Mouse (Mus musculus) heart, postnatal 25 days (tissue): ENCODE measurements around the gene Lgals7. TPM values are rescaled to one million over a fixed set of nuclear protein-coding genes. Genes with fewer than 3 reads are reported as not detected.
A peak's percentile ranks its signal among the peaks of the same experiment; 100 is the strongest.

Experiments
- DNase-seq: peaks from one replicate; pipeline ENCODE4 v3.0.0; 2022; ENCODE audit warnings: low spot score
- intact Hi-C: fragments of 180-260 bp; cut with DNase I; formaldehyde crosslinking; loops from one replicate; pipeline ENCODE4 v1.15.1; 2025
- total RNA-seq, 2 experiments: library from RNA; stranded (reverse); gene quantifications; 2 replicates each; pipeline ENCODE4 v1.2.3; 2021

Lgals7 gene
- total RNA-seq, 2 experiments from 2014 or later = 1.8 to 1.9 TPM

GRCm38 (mm10) chr7:28902180-28902579 lies 38.5 kb downstream of the Lgals7 start:
- no peak for DNase-seq
- intact Hi-C loops = no loop called here

GRCm38 (mm10) chr7:28902809-28903208 lies 39.2 kb downstream of the Lgals7 start:
- DNase-seq = no peak
- intact Hi-C loops = no loop called here

GRCm38 (mm10) chr7:28903778-28904177 lies 40.1 kb downstream of the Lgals7 start:
- intact Hi-C loops = no loop called here
- DNase-seq = no peak

- DNase-seq = no peak
- intact Hi-C loops = loop anchor here (2.0 kb wide), 1 partner anchor 26 kb away; no protein-coding TSS in a partner anchor
Measured at GRCm38 (mm10) chr7:28907195-28907594, 43.5 kb downstream of the Lgals7 start.

GRCm38 (mm10) chr7:28911632-28912031 lies 48.0 kb downstream of the Lgals7 start:
- intact Hi-C loops = no loop called here
- DNase-seq = peak; percentile 81

GRCm38 (mm10) chr7:28913171-28913570 lies 49.5 kb downstream of the Lgals7 start:
- intact Hi-C loops = no loop called here
- no peak for DNase-seq

Other genes with a start within 250 kb of the Lgals7 start
- gene Acp7, start 232.5 kb upstream of the Lgals7 start, total RNA-seq = not detected
- gene Fbxo27, start 171.0 kb upstream of the Lgals7 start, total RNA-seq = under 1 TPM; 0.34 to 0.39 TPM
- gene Fbxo17, start 147.0 kb upstream of the Lgals7 start, total RNA-seq = under 1 TPM; 0.36 to 0.92 TPM
- gene Mrps12, start 122.0 kb upstream of the Lgals7 start, total RNA-seq = 10 to 100 TPM; 56.7 to 60.6 TPM
- gene Sars2, start 121.9 kb upstream of the Lgals7 start, total RNA-seq = 10 to 100 TPM; 15.4 to 15.7 TPM
- not detected for gene Ccer2, start 107.7 kb upstream of the Lgals7 start, total RNA-seq
- 10 to 100 TPM; 80.0 to 80.2 TPM for gene Sirt2, start 97.1 kb upstream of the Lgals7 start, total RNA-seq
- 10 to 100 TPM; 22.1 to 22.9 TPM for gene Nfkbib, start 96.3 kb upstream of the Lgals7 start, total RNA-seq
- 1 to 10 TPM; 1.5 to 2.2 TPM for gene Rinl, start 74.9 kb upstream of the Lgals7 start, total RNA-seq
- 100 to 1,000 TPM; 225 to 270 TPM for gene Hnrnpl, start 55.3 kb upstream of the Lgals7 start, total RNA-seq
- gene Ech1, start 38.6 kb upstream of the Lgals7 start, total RNA-seq = 1,000 to 10,000 TPM; 1,337 to 1,520 TPM
- gene Lgals4, start 30.0 kb upstream of the Lgals7 start, total RNA-seq = 10 to 100 TPM; 28.9 to 30.7 TPM
- under 1 TPM; 0.08 to 0.22 TPM for gene Capn12, start 17.6 kb downstream of the Lgals7 start, total RNA-seq
- 100 to 1,000 TPM in 1 of 2 experiments, 10 to 100 TPM in 1; 77.0 to 101 TPM for gene Actn4, start 98.5 kb downstream of the Lgals7 start, total RNA-seq
- gene Eif3k, start 118.0 kb downstream of the Lgals7 start, total RNA-seq = 100 to 1,000 TPM; 148 to 164 TPM
- 1 to 10 TPM in 1 of 2 experiments, under 1 TPM in 1; 0.44 to 1.3 TPM for gene Map4k1, start 118.2 kb downstream of the Lgals7 start, total RNA-seq